Mouse (Mus musculus): Measurements from ENCODE around the gene Tgfbr3. TPM values are rescaled to one million over a fixed set of nuclear protein-coding genes. Genes with fewer than 3 reads are reported as not detected.

Gene Tgfbr3
- polyA plus RNA-seq, 1 experiment from 2014 or later = 23.8 TPM

DNA sequence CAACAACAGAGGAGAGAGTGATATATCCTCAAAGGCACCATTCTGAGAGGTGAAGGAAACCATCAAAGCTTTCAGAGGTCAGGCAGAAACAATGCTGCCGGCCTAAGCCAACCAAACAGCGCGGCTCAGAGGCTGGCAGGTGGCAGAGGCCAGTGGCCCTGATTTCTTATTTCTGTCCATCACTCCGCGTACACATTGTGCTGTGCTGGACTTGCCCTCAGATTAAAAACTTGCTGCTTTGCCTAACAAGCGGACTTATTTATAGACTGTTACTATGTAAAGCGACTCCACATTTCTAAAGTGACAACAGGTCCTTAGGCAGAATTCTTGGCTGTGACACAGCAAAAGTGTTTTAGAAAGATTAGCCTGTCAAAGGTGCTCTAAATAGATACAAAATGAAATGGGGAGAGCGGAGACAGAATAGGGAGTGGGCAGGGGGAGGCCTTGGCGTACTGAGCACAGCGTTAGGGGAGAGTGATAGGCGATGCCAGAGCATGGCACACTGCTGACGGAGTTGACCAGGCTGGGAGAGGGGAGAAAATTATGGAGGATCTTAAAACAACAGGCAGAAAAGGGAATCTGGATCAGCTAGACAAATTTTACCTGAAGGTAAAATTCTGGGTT lies 227.1 kb downstream of the Tgfbr3 start:
- Histone ChIP-seq H3K4me3 (ENCODE audit: low read depth, low read length) (no peak overlapping the region), H3K9ac (no peak overlapping the region), H3K9me3 (ENCODE audit: low read depth, low read length) (no peaks in the 10 kb centered on the region), H3K36me3 (ENCODE audit: insufficient read depth) (no peaks in the 10 kb centered on the region), H3K4me2 (no peak overlapping the region), H3K27me3 (ENCODE audit: insufficient read depth, low read length) (no peaks in the 10 kb centered on the region), H3K27ac (ENCODE audit: low read depth) (no peak overlapping the region), H3K4me1 (ENCODE audit: insufficient read depth) (peaks cover 4% of the 10 kb centered on the region; the same call in 1 of the 2 replicates)
- no peak for TF ChIP-seq CTCF (IDR thresholded peaks at IDR 0.05; ENCODE audit: low read depth)
- ATAC-seq (ENCODE audit: insufficient read depth) (no peak), DNase-seq (no peak)
- WGBS = 55% methylated on average over 12 of the region's 12 CpGs

- no peak overlapping the region for H3K4me3 ChIP-seq (ENCODE audit: low read depth, low read length)
- 80% methylated on average over 5 of the region's 5 CpGs for WGBS
- no peaks in the 10 kb centered on the region for H3K9me3 ChIP-seq (ENCODE audit: low read depth, low read length)
- TF ChIP-seq CTCF (IDR thresholded peaks at IDR 0.05; ENCODE audit: low read depth) = no peak
- H3K27me3 ChIP-seq (ENCODE audit: insufficient read depth, low read length) = no peaks in the 10 kb centered on the region
- peaks cover 10% of the 10 kb centered on the region; the same call in 1 of the 2 replicates for H3K4me1 ChIP-seq (ENCODE audit: insufficient read depth)
- no peak for DNase-seq
- no peak; the same call in 1 of the 2 replicates for ATAC-seq (ENCODE audit: insufficient read depth)
- no peaks in the 10 kb centered on the region for H3K36me3 ChIP-seq (ENCODE audit: insufficient read depth)
- no peak overlapping the region for H3K27ac ChIP-seq (ENCODE audit: low read depth)
- no peak overlapping the region for H3K9ac ChIP-seq
- no peak overlapping the region for H3K4me2 ChIP-seq
Measured at GRCm38 (mm10) chr5:107059514-107059913, 229.9 kb downstream of the Tgfbr3 start.

DNA sequence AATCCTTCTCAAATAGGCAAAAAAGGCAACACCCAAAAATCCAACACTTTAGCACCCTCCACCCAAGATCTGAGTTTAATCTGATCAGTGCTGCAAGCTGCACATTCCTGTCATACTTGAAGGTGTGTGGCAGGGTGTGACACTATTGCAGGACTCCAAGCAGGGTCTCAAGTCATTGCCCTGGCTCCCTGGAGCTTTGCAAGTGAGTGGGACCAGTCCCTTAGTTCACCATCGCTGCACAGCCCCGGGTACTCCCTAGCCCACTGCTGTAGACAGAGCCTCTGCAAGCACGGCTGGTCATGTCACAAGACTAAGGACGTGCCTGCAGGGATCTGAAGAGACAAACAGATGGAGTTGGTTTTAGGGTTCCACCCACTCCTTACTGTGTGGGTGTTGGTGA lies 230.8 kb downstream of the Tgfbr3 start:
- ATAC-seq (ENCODE audit: insufficient read depth) (no peak), DNase-seq (no peak)
- H3K9ac ChIP-seq = no peak overlapping the region
- no peak for TF ChIP-seq CTCF (IDR thresholded peaks at IDR 0.05; ENCODE audit: low read depth)
- peaks cover 10% of the 10 kb centered on the region; the same call in 1 of the 2 replicates for H3K4me1 ChIP-seq (ENCODE audit: insufficient read depth)
- H3K9me3 ChIP-seq (ENCODE audit: low read depth, low read length) = no peaks in the 10 kb centered on the region
- H3K27ac ChIP-seq (ENCODE audit: low read depth) = no peak overlapping the region
- no peak overlapping the region for H3K4me2 ChIP-seq
- H3K36me3 ChIP-seq (ENCODE audit: insufficient read depth) = no peaks in the 10 kb centered on the region
- WGBS = 68% methylated on average over 4 of the region's 4 CpGs
- no peaks in the 10 kb centered on the region for H3K27me3 ChIP-seq (ENCODE audit: insufficient read depth, low read length)
- H3K4me3 ChIP-seq (ENCODE audit: low read depth, low read length) = no peak overlapping the region

Other genes with a start within 250 kb of the Tgfbr3 start
- gene Brdt, start 41.5 kb upstream of the Tgfbr3 start, polyA plus RNA-seq (2014; fragmentation: Nextera tagmentation; extraction: Ambion mirVana) = 1.4 and 1.5 TPM in 2 replicates
- gene Ephx4, start 113.1 kb upstream of the Tgfbr3 start, polyA plus RNA-seq (2014; fragmentation: Nextera tagmentation; extraction: Ambion mirVana) = 1.6 and 2.2 TPM in 2 replicates
- gene Lpcat2b, start 141.9 kb upstream of the Tgfbr3 start, polyA plus RNA-seq (2014; fragmentation: Nextera tagmentation; extraction: Ambion mirVana) = not detected in 2 replicates
- gene Btbd8, start 148.4 kb upstream of the Tgfbr3 start, polyA plus RNA-seq (2014; fragmentation: Nextera tagmentation; extraction: Ambion mirVana) = 4.3 and 5.9 TPM in 2 replicates
- gene Gm42669, start 218.0 kb upstream of the Tgfbr3 start, polyA plus RNA-seq (2014; fragmentation: Nextera tagmentation; extraction: Ambion mirVana) = 0.41 and 0.43 TPM in 2 replicates
- gene 1700028K03Rik, start 245.1 kb upstream of the Tgfbr3 start, polyA plus RNA-seq (2014; fragmentation: Nextera tagmentation; extraction: Ambion mirVana) = 0.04 and 0.09 TPM in 2 replicates

All from lung, embryonic 14.5 days (tissue).